Mouse (Mus musculus) embryo, embryonic 10 days (tissue): ENCODE measurements at regions not wholly inside any gene's neighbourhood (a gene's known extent, or its start where the extent isn't known, plus 50 kb on each side); places are given as distances from the start of the nearest gene placed in this dataset.

Experiments
- DNase-seq: peaks from one replicate; pipeline ENCODE4 v3.0.0-alpha.2; 2015; ENCODE audit warnings: low spot score

DNA sequence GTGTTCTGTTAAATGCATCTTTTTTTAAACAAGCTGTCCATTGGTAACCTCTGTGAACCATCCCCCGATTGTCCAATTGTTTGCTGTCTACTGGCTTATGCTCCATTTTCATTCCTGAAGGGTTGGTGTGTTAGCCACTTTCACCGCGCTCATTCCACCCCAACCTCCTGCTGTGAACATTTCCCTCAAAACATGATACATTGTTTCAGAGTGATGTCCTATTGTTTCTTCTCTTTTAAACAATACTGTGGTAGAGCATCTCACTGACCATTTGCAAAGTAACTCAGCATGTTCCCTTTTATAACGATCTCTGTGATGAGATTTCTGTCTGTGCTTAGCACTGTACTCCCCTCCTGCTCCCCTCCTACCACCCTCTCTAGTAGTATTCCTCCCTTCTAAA lies 240.1 kb downstream of the Irs2 start:
- no peak for DNase-seq

DNA sequence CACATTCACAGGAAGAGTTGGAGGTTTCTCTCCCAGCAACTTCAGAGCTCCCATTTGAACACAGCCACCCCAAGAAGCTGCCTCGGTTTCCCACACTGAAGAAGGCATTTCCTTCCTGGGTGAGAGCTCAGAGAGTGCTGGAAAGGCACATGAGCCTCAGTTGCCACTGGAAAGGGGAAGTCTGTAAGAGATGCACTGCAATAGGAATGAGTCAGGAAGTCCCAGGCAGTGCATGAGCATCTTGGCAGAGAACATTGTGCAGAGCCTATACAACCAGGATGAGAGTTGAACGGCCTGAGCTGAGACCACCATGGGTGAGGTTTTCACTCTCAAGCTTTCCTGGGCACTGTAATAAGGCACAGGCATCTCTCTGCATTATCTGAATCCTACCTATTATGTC lies 244.4 kb downstream of the Irs2 start:
- no peak for DNase-seq

DNA sequence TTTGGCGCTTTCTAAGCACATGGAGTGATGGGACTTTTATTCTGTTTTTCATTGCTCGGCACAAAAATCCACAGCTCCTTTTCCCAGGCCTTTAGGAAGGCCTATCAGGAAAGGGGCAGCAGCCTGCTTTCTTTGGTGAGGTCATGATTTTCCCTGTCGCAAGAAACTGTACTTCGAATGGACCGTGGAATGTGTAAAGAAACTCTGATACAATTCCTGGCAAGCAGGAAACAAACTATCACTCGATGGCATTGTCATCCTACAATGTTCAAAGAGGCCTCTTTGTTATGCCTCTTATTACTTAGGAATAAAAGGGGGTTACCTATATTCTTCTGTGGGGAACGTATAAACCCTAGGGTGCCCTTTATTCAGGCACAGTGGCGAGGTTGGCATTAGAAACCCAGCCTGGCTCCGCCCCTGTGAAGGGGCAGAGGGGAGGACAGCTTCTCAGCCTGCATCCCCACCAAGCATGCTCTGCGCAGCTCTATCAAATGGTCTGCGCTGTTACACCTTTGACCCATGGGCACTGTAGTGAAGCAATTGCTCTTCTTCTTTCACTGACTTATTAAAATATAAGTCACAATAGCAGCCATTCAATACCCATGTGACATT lies 246.5 kb downstream of the Irs2 start:
- no peak for DNase-seq

DNA sequence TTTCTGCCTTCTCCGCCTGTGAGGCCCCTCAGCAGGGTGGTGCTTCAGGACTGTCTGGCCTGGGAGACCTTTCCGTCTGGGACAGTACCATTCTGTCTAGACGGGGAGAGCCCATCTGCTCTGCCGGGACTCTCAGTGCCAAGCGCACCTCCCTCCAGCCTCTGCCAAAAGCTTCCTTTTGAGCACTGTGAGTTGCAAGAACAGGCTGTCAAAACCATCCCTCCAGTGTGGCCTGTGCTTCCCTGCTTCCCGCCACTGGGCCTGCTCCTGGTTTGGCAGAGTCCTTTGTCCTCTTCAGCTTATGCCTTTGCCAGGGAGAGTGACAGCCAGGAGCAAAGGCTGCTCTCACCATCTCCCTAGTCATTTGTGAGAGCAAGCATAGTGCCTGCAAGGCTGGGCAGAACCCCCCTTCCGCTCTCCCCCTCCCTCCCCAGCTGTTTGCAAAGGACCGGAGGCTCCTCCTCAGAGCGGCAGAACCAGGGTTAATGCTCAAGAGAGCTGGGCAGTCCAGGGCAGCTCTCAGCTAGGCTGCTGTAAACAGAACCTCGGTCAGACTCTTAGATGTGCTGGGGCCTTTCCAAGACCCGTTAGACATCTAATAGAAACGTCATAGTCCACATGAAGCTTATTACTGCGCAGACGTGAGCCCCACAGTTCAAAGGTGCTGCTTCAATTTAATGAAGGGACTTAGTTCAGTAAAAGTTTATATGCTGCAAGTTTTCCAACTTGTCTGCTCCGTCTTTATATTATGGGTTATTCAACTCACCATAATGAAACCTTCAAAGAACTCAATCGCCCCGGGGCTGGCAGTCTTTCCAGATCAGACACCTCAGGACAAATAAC lies 247.2 kb downstream of the Irs2 start:
- DNase-seq: peak; percentile 84

DNA sequence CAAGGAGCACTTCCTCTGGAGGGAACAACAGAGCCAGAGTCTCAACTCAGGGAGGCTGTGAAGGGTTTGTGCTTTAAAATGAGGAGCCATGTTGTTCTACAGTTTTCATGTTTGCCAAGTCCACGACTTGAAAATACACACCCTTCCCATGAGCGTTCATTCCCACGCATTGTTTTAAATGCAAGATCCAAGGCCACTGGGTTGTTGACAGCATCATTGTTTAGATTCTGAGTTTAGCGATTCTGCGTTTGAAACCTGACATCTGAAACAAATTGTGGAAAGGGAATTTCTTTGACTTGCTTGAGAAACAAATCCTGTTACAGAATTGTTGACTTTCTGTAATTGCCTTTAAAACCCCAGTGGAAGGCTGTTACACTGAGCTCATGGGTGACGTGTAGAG lies 248.0 kb downstream of the Irs2 start:
- no peak for DNase-seq

DNA sequence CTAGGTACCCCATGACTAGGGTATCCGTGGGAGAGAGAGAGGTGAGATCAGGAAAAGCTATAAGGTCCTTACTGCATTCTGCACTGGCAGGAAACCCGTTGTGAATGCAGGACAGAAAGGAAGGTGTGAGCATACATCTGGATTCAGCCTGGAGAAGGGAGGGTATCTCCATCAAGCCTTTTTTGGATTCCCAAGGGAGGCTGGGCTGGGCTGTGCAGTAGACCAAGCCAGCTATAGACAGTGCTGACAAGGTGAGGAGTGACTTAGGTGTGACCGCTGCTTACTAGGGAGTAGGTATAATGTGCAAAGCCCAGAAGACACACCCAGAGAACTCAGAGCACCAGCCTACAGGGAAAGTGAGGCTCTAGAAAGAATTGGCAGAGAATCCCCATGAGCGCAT lies 250.1 kb downstream of the Irs2 start:
- DNase-seq: no peak

DNA sequence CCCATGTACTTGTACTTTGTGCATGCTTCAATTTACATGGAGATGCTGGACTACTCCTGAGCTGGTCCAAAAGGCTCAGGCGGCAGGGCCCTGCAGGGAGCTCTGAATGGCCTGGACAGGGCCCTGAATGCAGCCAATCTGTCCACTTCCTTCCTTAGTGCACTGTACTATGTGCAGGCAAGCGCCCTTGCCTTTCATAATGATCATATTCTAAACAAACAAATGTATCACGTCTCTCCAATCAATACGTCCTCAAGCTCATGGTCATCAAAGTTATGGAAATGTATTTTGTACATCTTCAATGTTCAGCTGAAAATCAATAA lies 253.3 kb downstream of the Irs2 start:
- DNase-seq: no peak

DNA sequence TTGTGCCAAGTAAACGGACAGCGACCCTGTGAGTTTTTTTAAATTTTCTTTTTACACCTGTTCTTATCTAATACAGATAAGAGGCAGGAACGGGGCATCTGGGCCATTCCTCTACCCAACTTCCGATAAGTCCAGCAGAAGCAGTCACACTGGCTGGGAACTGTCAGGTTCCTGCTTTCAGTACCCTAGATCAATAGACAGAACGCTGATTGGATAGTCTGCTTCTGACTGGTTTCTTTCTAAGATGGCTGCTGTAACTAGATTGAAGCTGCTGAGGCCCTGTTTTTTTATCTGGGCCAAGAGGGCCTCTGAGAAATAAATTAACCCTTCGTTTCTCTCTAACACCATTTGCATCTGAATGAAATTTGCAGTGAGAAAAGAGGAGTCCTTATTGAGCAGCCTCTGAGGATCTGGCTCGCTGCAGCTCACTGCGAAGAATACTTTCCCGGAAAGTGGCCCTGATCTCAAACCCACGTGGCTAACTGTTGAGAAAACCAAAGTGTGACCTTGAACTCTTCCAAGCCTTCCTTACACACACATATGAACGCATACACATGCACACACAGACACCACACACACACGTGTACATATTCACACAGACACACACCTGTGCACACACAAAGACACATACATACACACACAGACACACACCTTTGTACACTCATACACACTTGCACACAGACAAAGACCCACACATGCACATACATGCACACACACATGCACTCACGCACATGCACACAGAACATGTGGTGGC lies 253.8 kb downstream of the Irs2 start:
- DNase-seq: no peak

DNA sequence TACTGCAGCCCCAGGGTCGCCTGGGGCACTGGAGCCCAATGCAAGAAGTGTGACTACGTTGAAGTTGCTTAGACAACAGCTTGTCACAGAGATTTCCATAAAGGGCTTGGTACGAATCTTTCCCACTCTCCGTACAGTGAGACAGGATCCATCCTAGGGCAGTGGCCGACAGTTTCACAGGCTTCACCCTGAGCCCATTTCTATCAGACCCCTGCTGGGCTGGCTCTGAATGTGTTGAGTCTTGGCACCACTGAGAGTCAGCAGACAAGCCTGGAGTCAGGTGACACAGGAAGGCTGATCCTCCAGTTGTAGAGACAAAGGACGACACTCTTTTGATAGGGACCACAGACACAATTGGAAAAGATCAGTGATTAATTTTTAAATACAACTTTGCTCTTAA lies 255.2 kb downstream of the Irs2 start:
- no peak for DNase-seq

DNA sequence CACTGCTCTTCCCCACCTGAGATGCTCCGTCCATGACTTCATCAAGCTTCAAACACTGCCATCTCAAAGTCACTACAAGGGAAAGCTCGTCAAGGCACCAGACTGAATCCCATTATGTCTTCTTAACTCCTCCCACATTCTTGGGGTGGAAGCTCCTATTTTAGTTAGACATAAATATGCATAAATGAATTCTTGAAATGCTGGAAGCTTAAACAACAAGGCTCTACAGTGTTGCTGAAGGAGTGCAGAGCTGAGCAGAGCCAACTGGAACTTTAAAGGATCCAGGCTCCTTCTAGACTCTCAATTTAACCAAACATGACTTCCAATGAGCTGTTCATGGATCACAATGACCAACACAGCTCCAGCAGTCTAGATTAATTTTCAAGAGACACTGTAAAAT lies 261.1 kb downstream of the Irs2 start:
- DNase-seq: no peak

DNA sequence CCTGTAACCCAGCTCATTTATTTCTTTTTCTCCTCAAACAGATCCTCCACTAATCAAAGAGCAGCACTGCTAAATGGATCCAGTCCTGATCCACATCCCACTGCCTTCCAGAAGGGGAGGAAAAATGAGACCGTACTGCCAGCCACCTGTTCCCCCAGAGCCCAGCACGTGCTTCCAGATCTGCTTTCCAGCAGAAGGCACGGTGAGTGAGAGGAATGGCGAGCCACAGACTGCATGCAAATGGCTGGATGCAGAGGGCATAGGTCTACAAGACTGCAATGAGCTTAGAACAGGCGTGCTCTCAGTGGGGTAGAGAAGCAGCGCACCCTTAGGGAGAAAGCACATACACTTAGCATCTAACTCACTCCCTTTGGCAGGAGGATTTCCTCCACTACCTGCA lies 265.0 kb downstream of the Irs2 start:
- DNase-seq: no peak

DNA sequence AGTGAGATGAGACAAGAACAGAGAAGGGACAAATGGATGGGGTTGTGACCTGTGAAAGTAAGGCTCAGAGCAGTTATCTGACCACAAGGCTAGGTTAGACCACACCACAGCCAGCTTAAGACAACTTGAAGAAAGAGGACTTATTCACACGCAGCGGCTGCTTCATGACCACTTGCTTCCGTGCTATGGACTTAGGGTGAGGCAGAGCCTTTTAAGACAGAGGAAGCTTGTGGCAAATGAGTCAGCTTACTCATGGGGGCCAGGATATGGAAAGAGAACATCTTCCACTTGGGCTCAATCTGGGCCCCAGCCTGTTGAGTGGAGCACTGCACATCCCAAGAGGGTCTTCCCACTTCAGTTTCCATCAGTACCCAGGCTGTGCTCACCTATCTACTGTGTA lies 267.4 kb downstream of the Irs2 start:
- no peak for DNase-seq

DNA sequence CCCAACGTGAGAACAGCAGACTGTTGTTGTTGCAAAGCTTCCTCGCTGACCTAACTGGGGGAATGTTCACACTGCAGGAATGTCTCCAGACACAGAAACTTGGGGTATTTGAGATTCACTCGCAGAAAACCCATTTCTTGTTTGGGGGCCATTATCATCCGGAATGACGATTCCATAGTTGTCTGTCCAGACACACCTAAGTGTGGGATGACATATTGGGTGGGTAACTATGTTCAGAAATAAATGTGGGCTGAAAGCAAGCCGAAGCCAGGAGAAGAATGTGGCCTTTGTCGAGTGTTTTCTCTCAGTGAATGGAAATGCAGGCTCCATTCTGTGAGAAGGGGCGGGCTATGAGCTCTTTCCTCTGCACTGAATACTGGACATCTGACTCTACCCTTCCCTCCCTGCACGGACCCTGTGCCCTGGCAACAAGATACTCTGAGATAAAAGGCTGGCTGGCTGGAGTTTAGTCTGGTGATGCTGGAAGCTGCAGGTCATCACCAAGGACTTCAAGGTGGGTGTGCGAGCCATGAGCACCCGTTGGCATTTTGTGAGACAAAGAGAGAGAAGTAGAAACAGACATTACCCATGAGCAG lies 269.7 kb downstream of the Irs2 start:
- DNase-seq: peak; percentile 26

DNA sequence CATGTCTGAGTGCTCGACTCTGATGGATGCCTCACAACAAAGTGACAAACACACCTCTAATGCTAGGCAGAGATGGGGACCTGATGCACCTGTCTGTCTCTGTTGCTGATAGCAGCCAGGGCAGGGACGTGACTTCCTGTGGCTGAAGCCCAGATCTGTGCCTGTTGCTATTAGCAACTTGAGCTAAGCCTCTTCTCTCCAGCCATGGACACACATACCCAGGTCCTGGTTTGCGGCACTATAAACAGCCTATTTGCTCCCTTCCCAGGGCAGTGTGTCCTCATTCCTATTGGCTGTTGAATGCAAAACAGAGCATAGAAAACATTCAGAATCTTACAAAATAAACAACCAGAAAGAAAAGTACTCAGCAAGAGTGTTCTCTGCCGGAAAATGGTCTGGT lies 273.5 kb downstream of the Irs2 start:
- no peak for DNase-seq

DNA sequence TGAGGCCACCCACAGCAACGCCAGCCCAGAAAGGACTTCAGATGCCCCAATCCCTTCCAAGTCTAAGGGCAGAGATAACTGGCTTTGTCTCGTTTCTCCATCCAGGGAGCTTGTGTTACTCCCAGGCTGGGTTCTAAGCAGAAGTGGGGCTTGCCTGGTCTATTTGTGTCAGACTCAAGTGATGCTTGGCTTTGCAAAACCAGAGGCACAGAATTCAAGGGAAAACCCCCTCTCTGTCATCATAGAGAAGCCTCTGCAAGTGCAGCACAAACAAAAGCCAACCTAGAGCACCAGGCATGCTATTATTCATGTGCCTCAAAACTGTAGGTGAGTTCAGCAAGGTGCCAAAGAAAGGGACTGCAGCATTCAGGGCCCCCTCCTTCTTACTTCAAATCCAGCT lies 284.9 kb downstream of the Irs2 start:
- no peak for DNase-seq

DNA sequence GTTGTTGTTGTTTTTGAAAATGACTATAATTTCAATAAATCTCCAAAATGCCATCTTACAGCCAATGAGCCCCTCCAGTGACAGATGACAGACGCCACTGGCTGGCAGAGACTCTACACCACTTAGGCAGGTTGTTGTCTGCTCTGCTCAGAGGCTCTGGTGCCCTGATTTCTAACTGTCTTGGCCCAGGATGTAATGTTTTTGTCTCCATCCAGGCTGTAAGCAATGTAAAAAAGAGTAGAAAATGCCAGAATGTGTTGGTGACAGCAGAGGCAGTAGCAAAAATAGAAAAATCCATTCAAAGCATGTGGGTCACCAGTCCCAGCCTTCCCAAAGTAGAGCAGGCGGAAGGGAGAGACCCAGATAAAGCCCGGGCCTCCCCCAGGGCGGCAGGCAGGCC lies 285.5 kb downstream of the Irs2 start:
- no peak for DNase-seq

DNA sequence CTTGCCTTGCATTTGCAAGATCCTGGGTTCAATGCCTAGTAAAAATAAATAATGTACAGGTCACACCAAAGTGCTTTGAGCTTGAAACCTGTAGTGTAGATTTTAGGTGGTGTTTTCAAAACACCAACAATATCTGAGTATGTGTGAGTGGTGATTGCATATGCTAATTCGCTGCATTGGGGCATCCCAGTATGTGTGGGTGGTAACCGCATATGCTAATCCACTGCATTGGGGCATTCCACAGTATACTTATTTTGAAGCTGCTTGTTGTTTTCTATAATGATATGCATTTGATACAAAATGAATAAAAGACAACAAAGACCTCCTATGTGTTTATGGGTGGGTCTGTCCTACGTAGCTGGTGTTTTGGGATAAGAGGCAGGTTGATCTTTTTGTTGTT lies 285.9 kb downstream of the Irs2 start:
- DNase-seq: no peak

DNA sequence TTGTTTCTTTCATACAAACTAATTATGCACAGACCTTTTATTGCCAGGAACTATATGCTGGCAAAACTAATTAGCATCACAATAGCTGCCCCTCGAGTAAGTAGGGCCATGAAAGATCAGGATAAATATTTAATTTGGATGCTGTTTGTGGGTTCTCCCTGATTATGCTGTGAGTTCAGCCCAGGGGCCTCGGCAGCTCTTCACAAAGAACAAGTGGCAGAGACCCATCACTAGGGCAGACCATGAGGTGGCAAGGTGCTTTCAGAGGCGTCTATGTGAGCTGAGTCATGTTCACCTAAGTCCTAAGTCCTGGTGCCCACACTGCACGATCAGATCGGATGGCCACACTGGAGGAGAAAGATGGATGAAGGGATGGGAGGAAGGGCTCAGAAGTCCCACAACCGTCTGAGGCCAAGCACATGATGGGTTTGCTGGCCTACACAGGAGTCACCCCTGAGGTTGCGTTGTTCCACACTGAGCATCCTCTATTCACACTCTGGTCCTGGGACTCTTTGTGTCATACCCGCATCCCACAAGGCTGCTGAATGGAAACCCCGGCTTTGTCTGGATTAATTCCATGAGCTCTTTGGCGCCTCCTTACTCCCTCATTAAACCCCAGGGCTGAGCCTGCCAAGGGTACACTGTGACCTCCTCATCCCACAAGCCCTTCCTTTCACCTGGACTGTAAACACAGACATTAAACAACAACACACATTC lies 287.0 kb downstream of the Irs2 start:
- no peak for DNase-seq

DNA sequence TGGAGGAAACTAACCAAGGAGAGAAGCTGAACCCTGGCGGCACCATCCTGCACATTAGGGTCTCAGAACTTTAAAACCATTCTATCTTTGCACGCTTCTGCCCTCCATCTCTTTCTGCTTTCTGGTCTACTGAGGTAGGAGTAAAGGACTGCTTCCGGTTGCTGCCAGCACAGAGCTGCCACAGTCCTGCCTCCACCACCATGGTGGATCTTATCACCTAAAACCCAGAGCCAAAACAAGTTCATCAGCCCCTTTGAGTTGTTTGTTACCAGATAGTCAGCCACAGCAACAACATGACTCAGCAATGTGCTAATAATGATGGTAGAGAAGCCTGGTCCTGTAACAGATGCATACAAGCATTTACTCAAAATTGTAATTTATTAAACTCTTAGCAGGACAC lies 287.9 kb downstream of the Irs2 start:
- DNase-seq: no peak

DNA sequence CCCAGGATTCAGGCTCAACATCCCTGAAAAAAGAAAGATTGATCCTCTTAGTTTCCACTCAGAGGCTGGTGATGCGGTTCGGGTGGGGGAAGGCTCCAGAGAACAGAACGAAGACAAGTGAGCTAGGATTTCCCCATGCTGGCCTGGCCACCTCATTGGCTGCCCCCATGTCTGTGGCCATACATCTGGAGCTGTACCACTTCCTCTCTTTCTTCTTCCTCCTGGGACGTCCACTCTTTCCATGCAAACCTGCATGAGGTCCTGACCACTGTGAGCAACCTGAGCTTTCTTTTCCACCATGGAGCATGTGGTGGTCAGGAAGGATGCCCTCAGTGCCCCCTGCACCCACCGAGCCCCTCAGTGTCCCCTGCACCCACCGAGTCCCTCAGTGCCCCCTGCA lies 288.8 kb downstream of the Irs2 start:
- no peak for DNase-seq

DNA sequence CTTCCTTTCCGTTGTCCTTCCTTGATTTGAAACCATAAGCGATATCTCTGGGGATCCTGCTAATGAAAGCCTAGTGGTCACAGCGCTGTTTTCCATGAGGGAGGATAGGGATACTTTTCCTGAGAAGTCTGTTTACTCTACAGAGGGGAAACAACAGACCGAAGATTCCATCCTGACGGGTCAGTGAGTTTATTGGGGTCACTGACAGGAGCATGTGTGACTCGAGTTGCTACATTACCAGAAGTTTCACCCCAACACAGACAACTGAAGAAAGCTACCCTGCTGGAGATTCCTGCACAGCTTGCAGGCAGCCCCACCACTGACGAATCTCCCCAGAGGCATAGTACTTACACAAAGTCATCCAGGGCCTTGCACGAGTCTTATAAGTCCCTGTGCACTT lies 291.0 kb downstream of the Irs2 start:
- DNase-seq: peak; percentile 21

DNA sequence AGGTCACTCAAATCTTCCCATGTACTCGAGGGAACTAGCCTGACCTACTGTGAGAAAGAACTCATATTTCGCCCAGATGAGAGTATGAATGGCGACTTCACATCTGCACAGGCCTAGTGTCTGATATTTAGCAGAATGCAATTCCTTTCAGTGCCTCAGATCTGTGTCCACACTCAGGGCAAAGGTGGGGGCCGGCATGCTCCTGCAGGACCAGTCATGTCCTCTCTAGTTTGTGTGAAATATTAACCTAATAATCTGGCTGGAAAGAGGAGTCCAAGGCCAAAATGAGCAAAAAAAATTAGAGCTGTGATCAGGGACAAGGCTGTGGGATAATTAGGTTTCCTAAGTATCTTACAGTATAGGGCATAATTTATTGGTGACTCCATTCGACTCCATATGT lies 292.1 kb downstream of the Irs2 start:
- DNase-seq: no peak
